Mouse (Mus musculus): Measurements from ENCODE around the gene Gm5150. TPM values are rescaled to one million over a fixed set of nuclear protein-coding genes. Genes with fewer than 3 reads are reported as not detected.
A peak's percentile ranks its signal among the peaks of the same experiment; 100 is the strongest.
"Not testable (repeated sequence)": the region's sequence is repeated elsewhere in the genome, so short reads cannot be mapped to it uniquely, and the experiment has no call there.

The Gm5150 gene
- not detected in 2 replicates for polyA plus RNA-seq (2016; fragmentation: Nextera tagmentation; extraction: Ambion mirVana)

DNA sequence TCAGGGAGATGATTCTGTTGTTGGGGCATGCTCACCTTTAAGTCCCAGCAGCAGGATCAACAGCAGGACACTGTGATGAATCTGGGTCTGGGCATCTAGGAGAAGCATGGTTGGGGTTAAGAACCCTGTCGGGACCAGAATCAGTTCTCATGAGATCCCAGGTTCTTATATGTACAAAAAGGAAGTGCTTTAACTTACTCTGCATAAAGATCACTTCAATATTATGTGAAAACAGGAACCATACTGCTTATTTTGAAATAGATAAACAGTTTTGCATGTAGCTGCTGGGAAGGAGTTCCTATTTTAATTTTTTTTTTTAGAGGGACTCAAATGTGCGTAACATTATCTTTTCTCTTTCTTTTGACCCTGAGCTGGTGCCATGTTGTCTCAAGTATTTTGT is at the start of gene Gm5150:
Gene Gm5150, minus strand, starts transcription at position 223 of the 400 bp plus-strand sequence.
- 86% methylated on average over 2 of the region's 2 CpGs for WGBS
- no peaks in the 10 kb centered on the region for H3K27me3 ChIP-seq
- no peak for ATAC-seq (ENCODE audit: low FRiP score)
- no peaks in the 10 kb centered on the region for H3K9me3 ChIP-seq
- H3K4me1 ChIP-seq = no peaks in the 10 kb centered on the region
- H3K4me3 ChIP-seq (replicated peaks) = no peak within 1 kb of the TSS
- H3K27ac ChIP-seq = no peak within 1 kb of the TSS
- no peak within 1 kb of the TSS for H3K4me2 ChIP-seq
- no peaks in the 10 kb centered on the region for H3K36me3 ChIP-seq (replicated peaks)
- no peak within 1 kb of the TSS for H3K9ac ChIP-seq

DNA sequence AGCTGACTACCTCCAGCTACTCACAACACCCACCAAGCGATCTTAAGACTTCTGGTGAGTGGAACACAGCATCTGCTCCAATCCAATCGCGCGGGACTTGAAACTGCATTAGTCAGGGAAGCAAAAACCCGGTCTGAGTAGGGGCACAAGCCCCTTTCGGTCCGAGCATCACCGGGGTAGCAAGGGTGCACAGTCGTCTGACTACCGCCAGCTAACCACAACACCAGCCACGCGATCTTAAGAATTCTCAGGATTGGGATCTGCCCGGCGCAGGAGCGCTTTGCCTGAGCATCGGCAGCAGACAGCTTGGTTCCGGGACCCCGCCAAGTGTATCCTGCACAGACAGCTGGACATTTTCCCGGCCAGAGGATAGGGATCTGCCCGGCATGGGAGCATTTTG is 45.5 kb upstream of the Gm5150 start:
- H3K27me3 ChIP-seq = not testable (repeated sequence)

DNA sequence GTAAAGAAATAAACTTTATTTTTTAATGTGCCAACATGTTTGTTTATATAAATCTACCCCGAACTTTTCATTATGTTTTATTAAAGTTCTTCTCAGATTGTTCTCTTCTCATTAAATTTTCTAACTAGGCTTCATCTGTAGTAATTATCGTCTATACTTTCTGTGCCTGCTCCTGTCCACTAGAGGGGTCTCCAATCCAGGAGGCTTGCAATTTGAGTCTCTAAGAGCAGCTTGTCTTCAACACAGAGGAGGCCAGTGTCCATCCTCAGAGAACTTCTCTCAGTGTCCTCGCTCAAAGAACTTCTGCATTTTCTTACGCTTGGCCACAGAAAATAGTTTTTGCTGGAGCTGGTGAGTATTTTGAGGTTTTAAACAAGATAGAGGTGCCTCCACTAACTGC is 41.1 kb upstream of the Gm5150 start:
- WGBS = 66% methylated on average over 4 of the region's 4 CpGs
- no peak overlapping the region for H3K4me3 ChIP-seq (replicated peaks)
- no peaks in the 10 kb centered on the region for H3K27me3 ChIP-seq
- H3K9ac ChIP-seq = no peak overlapping the region
- H3K36me3 ChIP-seq (replicated peaks) = no peaks in the 10 kb centered on the region
- no peaks in the 10 kb centered on the region for H3K9me3 ChIP-seq
- H3K4me1 ChIP-seq = no peaks in the 10 kb centered on the region
- H3K27ac ChIP-seq = no peak overlapping the region
- no peak overlapping the region for H3K4me2 ChIP-seq
- ATAC-seq (ENCODE audit: low FRiP score) = no peak

More for the DNA sequence above, 45.5 kb upstream of the Gm5150 start:
- not testable (repeated sequence) for H3K4me1 ChIP-seq; H3K36me3 ChIP-seq (replicated peaks); H3K4me3 ChIP-seq (replicated peaks); ATAC-seq (ENCODE audit: low FRiP score); H3K27ac ChIP-seq; H3K4me2 ChIP-seq; H3K9me3 ChIP-seq; H3K9ac ChIP-seq
- WGBS = 87% methylated on average over 20 of the region's 20 CpGs

DNA sequence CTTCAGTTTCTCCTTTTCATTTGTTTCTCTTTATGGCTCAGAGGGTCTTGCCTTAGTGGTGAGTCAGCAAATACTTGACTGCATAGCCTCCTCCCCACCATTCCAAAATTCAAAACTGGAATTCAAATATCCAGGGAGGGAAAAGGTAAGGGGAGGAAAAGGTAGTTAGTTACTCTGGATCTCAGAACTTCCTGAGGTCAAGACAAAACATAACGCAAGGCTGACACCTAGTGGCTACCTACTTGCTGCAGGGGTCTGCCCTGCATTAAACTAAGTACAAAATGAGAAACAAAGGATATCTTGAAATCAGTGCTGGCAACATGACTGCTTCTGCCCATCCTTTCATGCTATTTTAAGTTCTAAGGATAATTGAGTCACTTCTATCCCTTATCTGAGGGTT is 37.1 kb upstream of the Gm5150 start:
- 0% methylated on average over 1 of the region's 1 CpGs for WGBS
- ATAC-seq (ENCODE audit: low FRiP score) = peak; percentile 61; the same call in 1 of the 2 replicates
- no peaks in the 10 kb centered on the region for H3K36me3 ChIP-seq (replicated peaks)

DNA sequence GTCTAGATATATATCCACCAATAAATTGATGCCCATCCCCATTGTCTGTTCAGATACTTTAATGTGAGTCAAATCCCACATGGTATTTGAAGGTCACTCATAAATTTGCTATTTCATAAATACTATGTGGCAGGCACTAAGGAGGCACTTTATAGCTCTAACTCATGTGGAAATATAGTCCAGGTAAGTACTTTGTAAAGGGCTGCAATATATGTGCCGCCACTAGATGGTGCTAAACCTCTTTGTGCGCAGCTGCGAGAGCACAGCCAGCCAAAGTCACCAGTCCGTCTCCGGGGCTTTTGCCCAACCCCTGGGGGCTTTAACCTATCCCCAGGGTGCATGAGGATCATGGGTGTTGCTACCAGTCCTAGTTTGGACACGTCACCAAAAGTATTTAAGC is 18.8 kb upstream of the Gm5150 start:
- H3K9ac ChIP-seq; H3K4me3 ChIP-seq (replicated peaks); H3K4me1 ChIP-seq; H3K27ac ChIP-seq; H3K9me3 ChIP-seq; H3K36me3 ChIP-seq (replicated peaks); H3K27me3 ChIP-seq: not testable (repeated sequence)
- peak; percentile 75 for ATAC-seq (ENCODE audit: low FRiP score)
- peak overlapping the region; percentile 13; the same call in 1 of the 2 replicates for H3K4me2 ChIP-seq
- 5% methylated on average over 6 of the region's 6 CpGs for WGBS

More for the DNA sequence above, 37.1 kb upstream of the Gm5150 start:
- H3K9ac ChIP-seq = no peak overlapping the region
- no peaks in the 10 kb centered on the region for H3K4me1 ChIP-seq
- no peaks in the 10 kb centered on the region for H3K27me3 ChIP-seq
- H3K4me2 ChIP-seq = no peak overlapping the region
- no peak overlapping the region for H3K27ac ChIP-seq
- no peaks in the 10 kb centered on the region for H3K9me3 ChIP-seq
- no peak overlapping the region for H3K4me3 ChIP-seq (replicated peaks)

DNA sequence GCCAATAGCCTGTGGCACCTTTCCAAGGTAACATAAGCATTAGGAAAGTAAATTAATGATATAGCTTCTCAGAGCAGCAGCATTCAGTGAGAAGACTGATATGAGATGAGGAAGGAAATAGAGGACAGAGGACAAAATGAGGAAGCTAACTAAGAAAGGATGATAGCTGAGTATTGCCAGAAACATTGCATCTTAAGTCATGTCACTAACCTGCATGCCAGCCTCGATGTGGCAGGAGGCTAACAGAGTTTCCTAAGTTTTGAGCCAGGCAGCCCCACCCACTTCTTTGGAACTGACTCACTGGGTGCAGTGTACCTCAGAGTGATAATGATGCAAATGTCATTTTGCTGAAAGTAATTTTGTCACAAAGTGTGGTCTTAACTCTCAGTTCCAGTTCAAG is 16.0 kb upstream of the Gm5150 start:
- H3K9me3 ChIP-seq = no peaks in the 10 kb centered on the region
- no peaks in the 10 kb centered on the region for H3K27me3 ChIP-seq
- no peak overlapping the region for H3K4me3 ChIP-seq (replicated peaks)
- no peak for ATAC-seq (ENCODE audit: low FRiP score)
- WGBS = 54% methylated on average over 1 of the region's 1 CpGs
- no peaks in the 10 kb centered on the region for H3K36me3 ChIP-seq (replicated peaks)
- H3K27ac ChIP-seq = no peak overlapping the region
- H3K4me1 ChIP-seq = no peaks in the 10 kb centered on the region
- H3K4me2 ChIP-seq = no peak overlapping the region
- no peak overlapping the region for H3K9ac ChIP-seq

DNA sequence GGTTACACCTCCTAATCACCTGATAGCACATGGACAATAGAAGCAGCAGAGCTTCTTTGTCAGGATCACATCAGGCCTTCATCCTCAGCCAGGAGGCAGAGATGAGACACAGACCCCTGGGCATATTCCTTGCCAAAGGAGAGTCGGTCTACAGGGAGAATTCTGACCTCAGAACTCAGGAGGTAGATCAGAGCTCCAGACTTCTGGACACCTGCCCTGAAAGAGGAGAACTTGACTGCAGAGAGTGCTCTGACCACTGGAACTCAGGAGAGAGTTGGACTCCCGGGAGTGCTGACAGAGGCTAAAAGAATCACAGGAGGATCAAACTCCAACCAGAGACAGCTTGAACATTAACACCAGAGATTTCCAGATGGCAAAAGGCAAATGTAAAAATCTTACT is 8.2 kb upstream of the Gm5150 start:
- not testable (repeated sequence) for H3K9ac ChIP-seq; H3K27me3 ChIP-seq; H3K27ac ChIP-seq; ATAC-seq (ENCODE audit: low FRiP score); H3K4me3 ChIP-seq (replicated peaks); H3K9me3 ChIP-seq; H3K36me3 ChIP-seq (replicated peaks); H3K4me1 ChIP-seq; H3K4me2 ChIP-seq
- 94% methylated on average over 2 of the region's 2 CpGs for WGBS

DNA sequence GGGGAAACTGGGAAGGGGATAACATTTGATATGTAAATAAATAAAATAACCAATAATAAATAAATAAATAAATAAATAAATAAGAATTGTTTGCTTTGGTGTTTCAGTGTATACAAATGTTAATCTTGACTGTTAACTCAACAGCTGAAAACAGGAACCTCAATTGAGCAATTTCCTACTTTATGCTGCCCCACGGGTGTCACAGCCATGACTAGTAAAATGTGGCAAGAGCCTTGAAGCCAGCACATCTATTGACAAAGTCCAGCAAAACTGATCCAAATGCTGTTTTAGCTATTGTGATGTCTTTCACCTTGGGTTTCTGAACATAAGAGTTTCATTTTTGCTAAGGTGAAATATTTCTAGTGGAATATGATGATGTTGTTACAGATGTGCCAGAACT is 1.6 kb upstream of the Gm5150 start:
- no peak overlapping the region for H3K4me2 ChIP-seq
- H3K36me3 ChIP-seq (replicated peaks) = no peaks in the 10 kb centered on the region
- no peaks in the 10 kb centered on the region for H3K4me1 ChIP-seq
- no peaks in the 10 kb centered on the region for H3K9me3 ChIP-seq
- no peak overlapping the region for H3K4me3 ChIP-seq (replicated peaks)
- H3K27me3 ChIP-seq = no peaks in the 10 kb centered on the region
- no peak overlapping the region for H3K9ac ChIP-seq
- no peak for ATAC-seq (ENCODE audit: low FRiP score)
- H3K27ac ChIP-seq = no peak overlapping the region
- WGBS = 85% methylated on average over 1 of the region's 1 CpGs

DNA sequence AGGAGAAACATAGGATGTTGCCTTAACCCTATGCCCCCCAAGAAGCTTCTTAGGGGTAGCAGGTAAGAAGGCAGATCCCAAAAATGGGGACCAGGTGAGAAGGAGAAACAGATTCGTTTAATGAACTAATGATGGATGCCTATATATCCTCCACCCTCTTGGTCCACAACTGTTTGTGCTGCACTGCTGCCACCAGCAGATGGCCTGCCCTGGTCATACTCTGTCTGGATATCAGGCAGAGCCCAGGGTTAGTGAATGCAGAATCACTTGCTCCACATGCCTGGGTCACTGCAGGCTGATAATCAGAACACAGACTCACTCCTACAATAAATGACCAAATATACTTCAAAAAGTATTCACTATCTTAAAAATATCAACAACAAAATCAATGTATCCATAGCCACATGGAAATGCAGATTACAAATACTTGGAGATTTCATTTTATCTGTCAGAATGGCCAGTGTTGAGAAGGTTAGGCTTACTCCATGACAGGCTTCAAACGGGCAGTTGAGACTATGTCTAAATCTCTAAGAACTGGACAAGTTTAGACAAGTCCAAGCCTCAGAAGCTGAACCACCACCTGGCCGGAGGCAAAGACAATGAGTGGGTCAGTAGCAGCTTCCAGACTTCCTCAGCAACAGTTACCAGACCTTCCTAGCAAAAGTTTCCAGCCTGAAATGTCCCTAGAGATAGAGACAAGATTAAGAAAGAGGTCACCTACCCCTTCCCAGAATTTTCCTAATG is 2.2 kb downstream of the Gm5150 start:
- Histone ChIP-seq H3K36me3 (replicated peaks) (no peaks in the 10 kb centered on the region), H3K4me2 (no peak overlapping the region), H3K9ac (no peak overlapping the region), H3K27me3 (no peaks in the 10 kb centered on the region), H3K27ac (no peak overlapping the region), H3K4me3 (replicated peaks) (no peak overlapping the region), H3K9me3 (no peaks in the 10 kb centered on the region), H3K4me1 (no peaks in the 10 kb centered on the region)
- WGBS = 82% methylated on average over 3 of the region's 3 CpGs
- ATAC-seq (ENCODE audit: low FRiP score) = no peak

DNA sequence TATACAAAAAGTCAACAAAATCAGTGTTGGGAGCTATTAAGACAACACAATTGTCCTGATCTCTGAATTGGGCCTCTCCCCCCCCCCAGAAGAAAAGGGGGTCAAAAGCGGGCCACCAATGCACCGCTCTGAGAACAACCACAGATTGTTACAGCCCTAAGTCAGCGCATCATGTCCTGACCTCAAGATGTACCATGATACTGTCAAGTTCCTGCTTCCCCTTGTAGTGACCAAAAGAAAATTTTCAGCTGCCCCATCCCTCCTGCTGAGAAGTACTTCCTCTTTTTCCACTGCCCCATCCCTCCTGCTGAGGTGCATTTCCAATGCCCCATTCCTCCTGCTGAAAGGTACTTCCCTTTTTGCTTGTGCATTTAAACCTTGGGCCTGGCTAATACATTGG is 6.8 kb downstream of the Gm5150 start:
- ATAC-seq (ENCODE audit: low FRiP score); H3K27me3 ChIP-seq; H3K4me3 ChIP-seq (replicated peaks); H3K9me3 ChIP-seq; H3K4me2 ChIP-seq; H3K27ac ChIP-seq; H3K36me3 ChIP-seq (replicated peaks); H3K9ac ChIP-seq; H3K4me1 ChIP-seq: not testable (repeated sequence)
- 100% methylated on average over 3 of the region's 3 CpGs for WGBS

DNA sequence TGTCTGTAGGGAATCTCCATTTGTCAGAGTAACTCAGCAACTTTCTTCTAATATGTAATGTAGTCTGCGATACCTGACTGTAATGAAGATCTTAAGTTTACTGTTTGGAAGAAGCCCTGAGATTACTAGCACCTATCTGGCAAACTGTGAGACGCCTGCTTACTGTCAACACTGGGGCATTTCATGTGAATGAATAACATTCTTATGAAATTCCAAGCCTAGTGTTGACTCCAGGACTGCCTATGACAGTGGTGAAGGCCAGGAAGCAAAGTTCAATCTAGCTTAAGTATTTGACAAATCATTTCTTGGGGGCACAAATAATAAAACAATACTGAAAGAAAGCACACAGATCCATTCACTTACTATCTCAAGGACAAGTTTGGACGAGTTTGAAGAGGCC is 24.0 kb downstream of the Gm5150 start:
- 63% methylated on average over 3 of the region's 3 CpGs for WGBS
- Histone ChIP-seq H3K36me3 (replicated peaks) (no peaks in the 10 kb centered on the region), H3K4me1 (no peaks in the 10 kb centered on the region), H3K9me3 (0 out of 2 replicates have a peak, but pooled peaks cover 3% of the 10 kb centered on the region), H3K27me3 (no peaks in the 10 kb centered on the region), H3K4me3 (replicated peaks) (no peak overlapping the region), H3K9ac (no peak overlapping the region), H3K4me2 (no peak overlapping the region), H3K27ac (no peak overlapping the region)
- no peak for ATAC-seq (ENCODE audit: low FRiP score)

DNA sequence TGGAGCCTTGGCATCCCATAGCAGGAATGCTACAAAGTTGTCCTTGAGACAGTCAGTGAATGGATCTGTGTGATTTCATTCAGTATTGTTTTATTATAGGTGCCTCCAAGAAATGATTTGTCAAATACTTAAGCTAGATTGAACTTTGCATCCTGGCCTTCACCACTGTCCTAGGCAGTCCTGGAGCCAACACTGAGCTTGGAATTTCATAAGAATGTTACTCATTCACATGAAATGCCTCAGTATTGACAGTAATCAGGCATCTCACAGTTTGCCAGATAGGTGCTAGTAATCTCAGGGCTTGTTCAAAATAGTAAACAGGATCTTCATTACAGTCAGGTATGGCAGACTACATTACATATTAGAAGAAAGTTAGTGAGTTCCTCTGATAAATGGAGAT is 49.3 kb downstream of the Gm5150 start:
- no peaks in the 10 kb centered on the region for H3K4me1 ChIP-seq
- no peak for ATAC-seq (ENCODE audit: low FRiP score)
- H3K4me3 ChIP-seq (replicated peaks) = no peak overlapping the region
- H3K27me3 ChIP-seq = no peaks in the 10 kb centered on the region
- no peak overlapping the region for H3K27ac ChIP-seq
- peaks cover 8% of the 10 kb centered on the region; the same call in 1 of the 2 replicates for H3K9me3 ChIP-seq
- no peak overlapping the region for H3K9ac ChIP-seq
- H3K36me3 ChIP-seq (replicated peaks) = no peaks in the 10 kb centered on the region
- H3K4me2 ChIP-seq = no peak overlapping the region

Data from forebrain, embryonic 12.5 days (tissue).